Mouse (Mus musculus): ENCODE results near the gene Duxbl1. TPM values are rescaled to one million over a fixed set of nuclear protein-coding genes. Genes with fewer than 3 reads are reported as not detected.

Gene Duxbl1
- polyA plus RNA-seq (2015; fragmentation: Illumina TruSeq; extraction: RNeasy Lipid Tissue Mini Kit (QIAGEN cat#74804); ENCODE audit: low read depth, low replicate concordance): 1.3 TPM

GRCm38 (mm10) chr14:25978371-25979241, at the start of gene Duxbl1:
Duxbl1 (plus strand) TSS chr14:25978577.

GRCm38 (mm10) chr14:25938004-25938403, 40.4 kb upstream of the Duxbl1 start, which contains the start of gene Cphx1:
Cphx1 (plus strand) TSS chr14:25938304.

Other genes with a start within 250 kb of the Duxbl1 start
- gene Zcchc24, start 209.5 kb upstream of the Duxbl1 start, polyA plus RNA-seq (2015; fragmentation: Illumina TruSeq; extraction: RNeasy Lipid Tissue Mini Kit (QIAGEN cat#74804); ENCODE audit: low read depth, low replicate concordance): 50.7 TPM
- 43.3 TPM for gene Anxa11, start 136.4 kb upstream of the Duxbl1 start, polyA plus RNA-seq (2015; fragmentation: Illumina TruSeq; extraction: RNeasy Lipid Tissue Mini Kit (QIAGEN cat#74804); ENCODE audit: low read depth, low replicate concordance)
- 3.0 TPM for gene Plac9a, start 75.5 kb upstream of the Duxbl1 start, polyA plus RNA-seq (2015; fragmentation: Illumina TruSeq; extraction: RNeasy Lipid Tissue Mini Kit (QIAGEN cat#74804); ENCODE audit: low read depth, low replicate concordance)
- 16.8 TPM for gene Tmem254a, start 50.9 kb upstream of the Duxbl1 start, polyA plus RNA-seq (2015; fragmentation: Illumina TruSeq; extraction: RNeasy Lipid Tissue Mini Kit (QIAGEN cat#74804); ENCODE audit: low read depth, low replicate concordance)
- not detected for gene Cphx1, start 40.3 kb upstream of the Duxbl1 start, polyA plus RNA-seq (2015; fragmentation: Illumina TruSeq; extraction: RNeasy Lipid Tissue Mini Kit (QIAGEN cat#74804); ENCODE audit: low read depth, low replicate concordance)
- 24.5 TPM for gene Gm9780, start 64.1 kb downstream of the Duxbl1 start, polyA plus RNA-seq (2015; fragmentation: Illumina TruSeq; extraction: RNeasy Lipid Tissue Mini Kit (QIAGEN cat#74804); ENCODE audit: low read depth, low replicate concordance)
- 17.4 TPM for gene Tmem254c, start 88.8 kb downstream of the Duxbl1 start, polyA plus RNA-seq (2015; fragmentation: Illumina TruSeq; extraction: RNeasy Lipid Tissue Mini Kit (QIAGEN cat#74804); ENCODE audit: low read depth, low replicate concordance)
- gene Cphx2, start 102.9 kb downstream of the Duxbl1 start, polyA plus RNA-seq (2015; fragmentation: Illumina TruSeq; extraction: RNeasy Lipid Tissue Mini Kit (QIAGEN cat#74804); ENCODE audit: low read depth, low replicate concordance): not detected
- not detected for gene Cphx3, start 103.7 kb downstream of the Duxbl1 start, polyA plus RNA-seq (2015; fragmentation: Illumina TruSeq; extraction: RNeasy Lipid Tissue Mini Kit (QIAGEN cat#74804); ENCODE audit: low read depth, low replicate concordance)
- gene Duxbl2, start 139.8 kb downstream of the Duxbl1 start, polyA plus RNA-seq (2015; fragmentation: Illumina TruSeq; extraction: RNeasy Lipid Tissue Mini Kit (QIAGEN cat#74804); ENCODE audit: low read depth, low replicate concordance): not detected
- 25.5 TPM for gene Plac9b, start 203.9 kb downstream of the Duxbl1 start, polyA plus RNA-seq (2015; fragmentation: Illumina TruSeq; extraction: RNeasy Lipid Tissue Mini Kit (QIAGEN cat#74804); ENCODE audit: low read depth, low replicate concordance)
- 59.6 TPM for gene Tmem254b, start 228.5 kb downstream of the Duxbl1 start, polyA plus RNA-seq (2015; fragmentation: Illumina TruSeq; extraction: RNeasy Lipid Tissue Mini Kit (QIAGEN cat#74804); ENCODE audit: low read depth, low replicate concordance)